Mouse (Mus musculus) ES-CJ7 (cell line): ENCODE measurements at regions not wholly inside any gene's neighbourhood (a gene's known extent, or its start where the extent isn't known, plus 50 kb on each side); places are given as distances from the start of the nearest gene placed in this dataset.

Experiments used
- DNase-seq: peaks from one replicate; pipeline ENCODE4 v3.0.0; 2011; ENCODE audit warnings: low read depth, low spot score

- DNase-seq, result no peak
Measured at GRCm38 (mm10) chr14:28773068-28773467, 244.9 kb upstream of the Lrtm1 start.

- DNase-seq, result no peak
Measured at GRCm38 (mm10) chr14:28775686-28776085, 242.3 kb upstream of the Lrtm1 start.

- no peak for DNase-seq
Measured at GRCm38 (mm10) chr14:28777791-28778190, 240.2 kb upstream of the Lrtm1 start.

GRCm38 (mm10) chr14:28781660-28782059 lies 236.3 kb upstream of the Lrtm1 start:
- DNase-seq, result no peak

GRCm38 (mm10) chr14:28784106-28784633 lies 233.8 kb upstream of the Lrtm1 start:
- DNase-seq, result no peak

GRCm38 (mm10) chr14:28798290-28798689 lies 219.7 kb upstream of the Lrtm1 start:
- DNase-seq, result no peak

GRCm38 (mm10) chr14:28801681-28802080 lies 216.3 kb upstream of the Lrtm1 start:
- DNase-seq, result no peak

- DNase-seq, result no peak
Measured at GRCm38 (mm10) chr14:28802126-28802525, 215.9 kb upstream of the Lrtm1 start.

GRCm38 (mm10) chr14:28808094-28808493 lies 209.9 kb upstream of the Lrtm1 start:
- DNase-seq, result no peak

GRCm38 (mm10) chr14:28809355-28809754 lies 208.7 kb upstream of the Lrtm1 start:
- no peak for DNase-seq

- DNase-seq, result no peak
Measured at GRCm38 (mm10) chr14:28820970-28821369, 197.0 kb upstream of the Lrtm1 start.

- DNase-seq, result no peak
Measured at GRCm38 (mm10) chr14:28827186-28827585, 190.8 kb upstream of the Lrtm1 start.

- DNase-seq, result no peak
Measured at GRCm38 (mm10) chr14:28837117-28837516, 180.9 kb upstream of the Lrtm1 start.

- DNase-seq, result peak; percentile 47
Measured at GRCm38 (mm10) chr14:28848831-28849590, 169.0 kb upstream of the Lrtm1 start.
